Mouse (Mus musculus): ENCODE measurements around the gene Ppp1r21. TPM values are rescaled to one million over a fixed set of nuclear protein-coding genes. Genes with fewer than 3 reads are reported as not detected.

The Ppp1r21 gene
- polyA plus RNA-seq, 1 experiment from 2014 or later: 10.4 TPM

DNA sequence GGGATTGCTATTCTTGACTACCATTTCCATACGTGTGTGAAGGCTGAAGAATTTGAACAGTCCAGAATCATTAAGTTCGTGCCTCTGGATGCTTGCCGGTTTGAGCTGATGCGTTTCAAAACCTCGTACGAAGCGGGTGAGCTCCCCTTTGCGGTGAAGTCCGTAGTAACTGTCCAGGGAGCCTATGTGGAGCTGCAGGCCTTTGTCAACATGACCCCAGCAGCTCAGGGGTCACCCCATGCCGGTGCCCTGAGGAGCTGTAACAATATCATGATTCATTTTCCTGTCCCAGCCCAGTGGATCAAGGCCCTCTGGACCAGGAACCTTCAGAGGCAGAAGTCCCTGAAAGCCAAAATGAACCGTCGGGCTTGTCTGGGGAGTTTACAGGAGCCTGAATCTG is 106.7 kb downstream of the Ppp1r21 start:
- WGBS: 46% methylated on average over 12 of the region's 12 CpGs
- DNase-seq (ENCODE audit: low spot score) (no peak), ATAC-seq (ENCODE audit: low FRiP score, low TSS enrichment) (no peak)
- Histone ChIP-seq H3K27me3 (ENCODE audit: control insufficient read depth, insufficient read depth, low read length) (no peaks in the 10 kb centered on the region), H3K36me3 (ENCODE audit: control insufficient read depth, insufficient read depth, low read length) (0 out of 2 replicates have a peak, but pooled peaks cover 2% of the 10 kb centered on the region), H3K4me3 (ENCODE audit: low read depth, low read length) (no peak overlapping the region), H3K9ac (ENCODE audit: low read length) (no peak overlapping the region), H3K27ac (replicated peaks) (no peak overlapping the region), H3K4me2 (replicated peaks; ENCODE audit: low read depth) (no peak overlapping the region), H3K4me1 (replicated peaks; ENCODE audit: control insufficient read depth, insufficient read depth) (no peaks in the 10 kb centered on the region; the same call in 1 of the 2 replicates), H3K9me3 (ENCODE audit: control insufficient read depth, low read length) (no peaks in the 10 kb centered on the region)
- TF ChIP-seq CTCF (IDR thresholded peaks at IDR 0.05; ENCODE audit: low read depth) (peak; percentile 48), EP300 (optimal IDR thresholded peaks at IDR 0.05) (no peak)

Other genes starting within 250 kb of the Ppp1r21 start
- gene Foxn2, start 89.4 kb upstream of the Ppp1r21 start, polyA plus RNA-seq (2015; fragmentation: Nextera tagmentation; extraction: Ambion mirVana): 8.2 and 8.6 TPM in 2 replicates
- gene Ston1, start 67.6 kb downstream of the Ppp1r21 start, polyA plus RNA-seq (2015; fragmentation: Nextera tagmentation; extraction: Ambion mirVana): 3.1 and 5.1 TPM in 2 replicates
- 0.08 TPM in 1 of 2 replicates, not detected in the other for gene Gtf2a1l, start 138.5 kb downstream of the Ppp1r21 start, polyA plus RNA-seq (2015; fragmentation: Nextera tagmentation; extraction: Ambion mirVana)